Mouse (Mus musculus): ENCODE data around the gene Ppargc1a. TPM values are rescaled to one million over a fixed set of nuclear protein-coding genes. Genes with fewer than 3 reads are reported as not detected.
A peak's percentile ranks its signal among the peaks of the same experiment; 100 is the strongest.

Gene Ppargc1a
- polyA plus RNA-seq, 1 experiment from 2014 or later, result 13.3 TPM

DNA sequence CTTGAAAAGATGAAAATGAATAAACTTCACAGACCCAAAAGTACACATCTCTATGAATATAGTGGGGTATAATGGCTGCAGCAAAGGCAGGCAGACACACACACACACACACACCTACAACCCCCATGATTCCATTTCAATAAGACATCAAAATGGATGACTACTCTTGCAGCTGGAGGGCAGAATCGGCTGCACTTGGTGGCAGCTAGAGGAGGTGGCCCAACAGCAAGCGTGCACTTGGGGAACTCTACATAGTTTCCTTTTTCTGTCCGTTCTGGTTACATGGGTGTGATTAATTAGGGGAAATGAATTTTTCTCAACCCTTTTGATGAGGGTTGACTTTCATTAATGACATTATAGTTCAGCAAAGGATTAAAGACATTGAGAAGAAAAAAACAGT, 4.0 kb downstream of the Ppargc1a start:
- Histone ChIP-seq H3K36me3 (ENCODE audit: control insufficient read depth, insufficient read depth, low read length) (no peaks in the 10 kb centered on the region), H3K9ac (ENCODE audit: low read depth, low read length) (no peak overlapping the region), H3K27ac (ENCODE audit: low read depth, low read length) (no peak overlapping the region), H3K4me3 (ENCODE audit: low read length) (no peak overlapping the region), H3K9me3 (ENCODE audit: control insufficient read depth, low read length) (no peaks in the 10 kb centered on the region), H3K27me3 (replicated peaks; ENCODE audit: control insufficient read depth, insufficient read depth, low read length) (no peaks in the 10 kb centered on the region), H3K4me1 (ENCODE audit: control insufficient read depth, insufficient read depth, low read depth, low read length) (no peaks in the 10 kb centered on the region; the same call in 1 of the 2 replicates), H3K4me2 (ENCODE audit: low read length) (no peak overlapping the region)
- ATAC-seq, result no peak
- 78% methylated on average over 3 of the region's 3 CpGs for WGBS

GRCm38 (mm10) chr5:51557607-51558278, 9.8 kb downstream of the Ppargc1a start:
- WGBS, result 79% methylated on average over 4 of the region's 4 CpGs
- H3K27me3 ChIP-seq (replicated peaks; ENCODE audit: control insufficient read depth, insufficient read depth, low read length), result no peaks in the 10 kb centered on the region
- H3K36me3 ChIP-seq (ENCODE audit: control insufficient read depth, insufficient read depth, low read length), result no peaks in the 10 kb centered on the region
- H3K4me2 ChIP-seq (ENCODE audit: low read length), result no peak overlapping the region
- no peak for ATAC-seq
- peaks cover 11% of the 10 kb centered on the region for H3K4me1 ChIP-seq (ENCODE audit: control insufficient read depth, insufficient read depth, low read depth, low read length)
- H3K9me3 ChIP-seq (ENCODE audit: control insufficient read depth, low read length), result no peaks in the 10 kb centered on the region
- no peak overlapping the region for H3K27ac ChIP-seq (ENCODE audit: low read depth, low read length)
- H3K4me3 ChIP-seq (ENCODE audit: low read length), result no peak overlapping the region
- H3K9ac ChIP-seq (ENCODE audit: low read depth, low read length), result no peak overlapping the region

DNA sequence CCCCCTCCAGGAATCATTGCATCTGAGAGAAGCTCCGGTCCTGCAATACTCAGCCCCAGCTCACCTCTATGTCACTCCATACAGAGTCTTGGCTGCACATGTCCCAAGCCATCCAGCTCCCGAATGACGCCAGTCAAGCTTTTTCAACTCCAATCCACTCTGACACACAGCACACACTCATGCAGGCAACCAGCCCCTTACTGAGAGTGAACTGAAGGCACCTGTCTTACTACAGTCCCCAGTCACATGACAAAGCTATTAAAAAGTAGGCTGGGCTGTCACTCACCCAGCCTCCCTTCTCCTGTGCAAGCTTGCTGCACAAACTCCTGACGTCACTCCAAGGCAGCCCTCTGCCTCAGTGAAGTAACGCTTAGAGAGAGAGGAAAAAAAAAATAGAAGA, 13.9 kb downstream of the Ppargc1a start:
- Histone ChIP-seq H3K9me3 (ENCODE audit: control insufficient read depth, low read length) (no peaks in the 10 kb centered on the region), H3K27me3 (replicated peaks; ENCODE audit: control insufficient read depth, insufficient read depth, low read length) (no peaks in the 10 kb centered on the region), H3K4me2 (ENCODE audit: low read length) (peak overlapping the region; percentile 60), H3K4me3 (ENCODE audit: low read length) (peak overlapping the region; percentile 51), H3K27ac (ENCODE audit: low read depth, low read length) (peak overlapping the region; percentile 36; the same call in 1 of the 2 replicates), H3K36me3 (ENCODE audit: control insufficient read depth, insufficient read depth, low read length) (no peaks in the 10 kb centered on the region), H3K9ac (ENCODE audit: low read depth, low read length) (peak overlapping the region; percentile 35; the same call in 1 of the 2 replicates), H3K4me1 (ENCODE audit: control insufficient read depth, insufficient read depth, low read depth, low read length) (peaks cover 11% of the 10 kb centered on the region)
- WGBS, result 3% methylated on average over 5 of the region's 5 CpGs
- peak; percentile 81 for ATAC-seq

- peak overlapping the region; percentile 35; the same call in 1 of the 2 replicates for H3K9ac ChIP-seq (ENCODE audit: low read depth, low read length)
- H3K4me3 ChIP-seq (ENCODE audit: low read length), result peak overlapping the region; percentile 51
- H3K4me2 ChIP-seq (ENCODE audit: low read length), result peak overlapping the region; percentile 60
- no peaks in the 10 kb centered on the region for H3K27me3 ChIP-seq (replicated peaks; ENCODE audit: control insufficient read depth, insufficient read depth, low read length)
- H3K9me3 ChIP-seq (ENCODE audit: control insufficient read depth, low read length), result no peaks in the 10 kb centered on the region
- ATAC-seq, result 0 out of 2 replicates have a peak, but pooled peaks have one; percentile 9
- H3K4me1 ChIP-seq (ENCODE audit: control insufficient read depth, insufficient read depth, low read depth, low read length), result peaks cover 11% of the 10 kb centered on the region
- H3K36me3 ChIP-seq (ENCODE audit: control insufficient read depth, insufficient read depth, low read length), result no peaks in the 10 kb centered on the region
- 6% methylated on average over 5 of the region's 5 CpGs for WGBS
- H3K27ac ChIP-seq (ENCODE audit: low read depth, low read length), result peak overlapping the region; percentile 36
These were observed 14.3 kb downstream of the Ppargc1a start for GRCm38 (mm10) chr5:51553251-51553650.

GRCm38 (mm10) chr5:51552483-51553091, 14.9 kb downstream of the Ppargc1a start:
- WGBS, result under 1% methylated on average over 24 of the region's 24 CpGs
- peak overlapping the region; percentile 51 for H3K4me3 ChIP-seq (ENCODE audit: low read length)
- peak overlapping the region; percentile 36 for H3K27ac ChIP-seq (ENCODE audit: low read depth, low read length)
- H3K9me3 ChIP-seq (ENCODE audit: control insufficient read depth, low read length), result no peaks in the 10 kb centered on the region
- no peaks in the 10 kb centered on the region for H3K27me3 ChIP-seq (replicated peaks; ENCODE audit: control insufficient read depth, insufficient read depth, low read length)
- peak; percentile 88 for ATAC-seq
- peaks cover 11% of the 10 kb centered on the region for H3K4me1 ChIP-seq (ENCODE audit: control insufficient read depth, insufficient read depth, low read depth, low read length)
- peak overlapping the region; percentile 28 for H3K9ac ChIP-seq (ENCODE audit: low read depth, low read length)
- H3K4me2 ChIP-seq (ENCODE audit: low read length), result peak overlapping the region; percentile 60
- H3K36me3 ChIP-seq (ENCODE audit: control insufficient read depth, insufficient read depth, low read length), result no peaks in the 10 kb centered on the region

DNA sequence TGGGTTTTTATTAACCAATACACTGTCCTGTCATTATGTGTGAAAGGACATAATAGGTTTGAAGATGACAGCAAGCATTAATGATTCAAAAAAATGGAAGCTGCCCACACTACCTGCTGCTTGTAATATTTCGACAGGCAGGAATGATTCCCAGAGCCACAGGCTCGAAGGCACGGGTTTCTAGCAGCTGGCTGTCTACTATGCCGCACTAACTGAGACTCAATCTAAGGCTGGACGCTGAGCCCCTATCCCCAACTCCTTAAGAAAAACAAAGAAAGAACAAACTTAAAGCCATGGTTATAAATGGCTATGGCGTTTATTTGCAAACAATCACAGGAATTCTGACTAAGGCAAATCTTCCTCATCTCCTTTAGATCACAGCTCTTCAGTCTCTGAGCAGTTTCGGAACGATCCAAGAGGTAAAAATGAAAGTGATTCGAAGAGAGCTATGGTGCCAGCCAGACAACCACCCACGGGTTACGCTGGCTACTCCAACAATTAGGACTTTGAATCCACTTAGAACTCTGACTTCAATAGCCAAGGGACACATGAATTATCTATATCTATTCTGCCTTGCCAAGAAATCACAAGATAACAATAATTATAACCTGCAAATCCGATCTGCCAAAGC, 15.6 kb downstream of the Ppargc1a start:
- Histone ChIP-seq H3K4me2 (ENCODE audit: low read length) (peak overlapping the region; percentile 60), H3K27me3 (replicated peaks; ENCODE audit: control insufficient read depth, insufficient read depth, low read length) (no peaks in the 10 kb centered on the region), H3K9me3 (ENCODE audit: control insufficient read depth, low read length) (no peaks in the 10 kb centered on the region), H3K9ac (ENCODE audit: low read depth, low read length) (peak overlapping the region; percentile 28), H3K27ac (ENCODE audit: low read depth, low read length) (peak overlapping the region; percentile 36), H3K4me1 (ENCODE audit: control insufficient read depth, insufficient read depth, low read depth, low read length) (peaks cover 11% of the 10 kb centered on the region), H3K4me3 (ENCODE audit: low read length) (peak overlapping the region; percentile 51), H3K36me3 (ENCODE audit: control insufficient read depth, insufficient read depth, low read length) (no peaks in the 10 kb centered on the region)
- peak; percentile 35 for ATAC-seq
- WGBS, result 12% methylated on average over 12 of the region's 12 CpGs

DNA sequence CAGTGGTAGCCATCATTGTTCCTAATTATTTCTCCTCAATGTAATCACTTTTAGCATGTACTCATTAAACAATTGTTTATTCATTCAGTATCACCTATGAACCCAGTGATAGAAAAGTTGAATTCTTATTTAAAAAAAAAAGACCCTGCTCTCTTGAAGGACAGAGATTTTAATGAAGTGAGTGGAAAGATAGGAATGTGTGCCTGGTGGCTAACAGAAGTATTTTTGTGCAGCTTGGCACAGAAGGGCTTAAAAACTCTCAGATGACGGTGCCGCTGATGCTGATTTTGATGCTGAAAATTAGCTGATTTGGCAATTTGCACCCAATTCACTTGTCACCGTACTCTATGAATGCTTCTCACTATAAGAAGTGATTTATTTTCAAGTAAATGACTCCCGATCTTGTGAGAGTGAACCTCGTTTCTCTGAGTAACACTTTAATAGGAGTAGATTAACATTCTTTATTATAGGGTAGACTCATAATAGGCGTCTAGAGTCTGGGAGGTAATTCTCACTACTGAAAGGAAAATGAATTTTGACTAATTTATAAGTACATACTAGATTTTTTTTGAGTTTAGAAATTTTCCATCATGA, 20.0 kb downstream of the Ppargc1a start:
- WGBS, result 68% methylated on average over 6 of the region's 6 CpGs
- Histone ChIP-seq H3K4me1 (ENCODE audit: control insufficient read depth, insufficient read depth, low read depth, low read length) (no peaks in the 10 kb centered on the region; the same call in 1 of the 2 replicates), H3K27me3 (replicated peaks; ENCODE audit: control insufficient read depth, insufficient read depth, low read length) (no peaks in the 10 kb centered on the region), H3K27ac (ENCODE audit: low read depth, low read length) (no peak overlapping the region), H3K9ac (ENCODE audit: low read depth, low read length) (no peak overlapping the region), H3K4me3 (ENCODE audit: low read length) (no peak overlapping the region), H3K36me3 (ENCODE audit: control insufficient read depth, insufficient read depth, low read length) (no peaks in the 10 kb centered on the region), H3K4me2 (ENCODE audit: low read length) (no peak overlapping the region), H3K9me3 (ENCODE audit: control insufficient read depth, low read length) (no peaks in the 10 kb centered on the region)
- no peak for ATAC-seq

- WGBS, result 83% methylated on average over 3 of the region's 3 CpGs
- no peak overlapping the region for H3K4me2 ChIP-seq (ENCODE audit: low read length)
- no peaks in the 10 kb centered on the region for H3K27me3 ChIP-seq (replicated peaks; ENCODE audit: control insufficient read depth, insufficient read depth, low read length)
- H3K36me3 ChIP-seq (ENCODE audit: control insufficient read depth, insufficient read depth, low read length), result no peaks in the 10 kb centered on the region
- H3K4me3 ChIP-seq (ENCODE audit: low read length), result no peak overlapping the region
- no peak overlapping the region for H3K9ac ChIP-seq (ENCODE audit: low read depth, low read length)
- H3K9me3 ChIP-seq (ENCODE audit: control insufficient read depth, low read length), result no peaks in the 10 kb centered on the region
- no peak for ATAC-seq
- H3K4me1 ChIP-seq (ENCODE audit: control insufficient read depth, insufficient read depth, low read depth, low read length), result no peaks in the 10 kb centered on the region; the same call in 1 of the 2 replicates
- no peak overlapping the region for H3K27ac ChIP-seq (ENCODE audit: low read depth, low read length)
These were observed 20.7 kb downstream of the Ppargc1a start for GRCm38 (mm10) chr5:51546817-51547216.
